Mouse (Mus musculus): Measurements from ENCODE around the gene Nepro.

The Nepro gene

DNA sequence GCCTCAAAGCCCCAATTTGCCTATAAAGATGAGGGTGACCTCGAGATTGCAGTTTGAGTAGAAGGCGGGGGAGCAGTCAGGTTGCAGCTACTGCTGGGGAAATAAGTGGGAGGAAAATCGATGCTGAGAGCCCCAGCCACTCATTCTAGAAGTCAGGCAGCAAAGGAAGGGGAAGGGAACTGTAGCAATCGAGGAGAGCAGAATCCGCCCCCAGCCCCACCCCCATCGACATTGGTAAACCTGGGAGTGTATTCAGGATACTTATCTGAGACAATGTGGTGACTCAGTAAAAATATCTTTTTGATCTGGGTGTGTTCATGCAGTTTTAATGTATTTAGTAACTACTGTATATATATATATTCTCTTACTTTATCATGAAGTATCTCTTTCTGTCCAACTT, 48.5 kb downstream of the Nepro start:
- no peak for DNase-seq

DNA sequence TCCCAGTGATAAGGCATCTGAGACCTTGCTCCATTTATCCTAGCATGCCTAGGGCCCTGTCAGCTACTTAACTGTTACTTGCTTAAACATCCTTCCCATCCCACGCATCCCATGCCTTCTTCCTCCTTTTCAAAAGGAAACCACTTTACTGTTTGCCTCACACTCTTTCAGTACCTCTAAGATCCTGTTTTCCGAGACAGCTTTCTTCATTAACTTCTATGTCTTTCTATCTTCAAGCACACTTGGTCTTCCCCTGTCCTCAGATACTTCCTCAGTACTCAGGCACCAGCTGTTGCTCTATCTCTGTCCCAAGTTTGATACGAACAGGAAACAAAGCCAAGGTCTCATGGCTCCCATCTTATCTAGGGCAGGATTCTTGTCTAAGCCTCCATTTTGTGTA, 49.6 kb downstream of the Nepro start:
- DNase-seq = no peak

DNA sequence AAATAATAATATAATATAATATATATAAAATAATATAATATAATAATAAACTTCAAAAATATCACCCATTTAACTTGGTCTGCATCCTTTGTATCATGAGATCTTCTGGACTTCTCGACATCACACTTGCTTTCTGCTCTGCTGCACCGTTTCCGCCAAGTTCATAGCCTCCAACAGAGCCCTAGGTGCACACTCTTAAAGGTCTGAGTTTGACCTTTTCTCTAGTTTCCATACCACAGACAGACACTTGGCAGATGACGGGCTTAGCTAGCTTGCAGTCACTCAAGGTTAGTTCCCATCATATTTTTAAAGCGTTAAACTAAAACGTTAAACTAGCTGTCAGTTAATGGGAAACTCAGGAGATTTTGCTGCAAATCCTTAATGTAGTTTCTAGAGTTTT, 50.1 kb downstream of the Nepro start:
- no peak for DNase-seq

DNA sequence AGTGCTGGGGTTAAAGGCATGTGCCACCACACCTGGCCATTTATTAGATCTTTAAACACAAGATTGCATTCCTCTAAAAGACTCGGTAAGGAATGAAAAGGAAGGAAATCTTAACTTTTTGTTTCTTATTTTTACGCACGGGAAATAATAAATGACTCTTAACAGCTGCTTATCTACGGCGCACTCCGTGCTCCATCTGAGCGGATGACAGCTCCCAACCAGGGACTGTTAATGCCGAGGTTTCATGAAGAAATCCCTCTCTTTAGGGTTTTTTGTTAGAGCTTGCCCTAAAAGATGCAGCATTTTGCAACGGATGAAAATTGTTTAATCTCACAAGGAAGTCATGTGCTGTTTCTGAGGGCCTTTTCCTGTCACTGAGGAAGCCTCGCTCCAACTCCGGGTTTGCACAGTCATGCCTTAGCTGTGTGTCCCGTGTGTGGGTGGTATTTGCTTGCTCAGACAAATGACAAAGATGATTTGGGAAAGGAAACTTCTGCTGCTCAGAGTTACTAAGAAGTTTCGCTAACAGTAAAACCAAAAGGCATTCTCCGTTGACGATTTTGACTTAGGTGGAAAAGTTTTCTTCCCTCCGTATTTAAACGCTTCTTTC, 54.5 kb downstream of the Nepro start:
- no peak for DNase-seq

DNA sequence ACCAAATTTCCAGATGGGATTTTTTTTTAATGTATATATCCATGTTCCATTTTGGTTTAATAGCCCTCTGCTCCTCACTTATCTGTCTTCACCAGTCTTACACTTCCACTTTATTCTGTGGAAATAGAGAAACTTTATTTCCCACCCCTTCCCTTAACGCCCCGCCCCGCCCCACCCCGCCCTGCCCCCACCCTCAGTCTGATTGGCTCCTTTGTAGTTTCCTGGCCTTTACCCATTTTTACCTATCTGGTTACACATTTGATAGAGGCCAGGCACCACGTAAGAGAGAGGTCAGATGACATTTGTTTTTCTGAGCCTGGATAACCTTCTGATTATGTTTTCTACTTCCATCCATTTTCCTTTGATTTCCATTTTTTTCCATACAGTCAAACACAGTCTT, 55.4 kb downstream of the Nepro start:
- no peak for DNase-seq

DNA sequence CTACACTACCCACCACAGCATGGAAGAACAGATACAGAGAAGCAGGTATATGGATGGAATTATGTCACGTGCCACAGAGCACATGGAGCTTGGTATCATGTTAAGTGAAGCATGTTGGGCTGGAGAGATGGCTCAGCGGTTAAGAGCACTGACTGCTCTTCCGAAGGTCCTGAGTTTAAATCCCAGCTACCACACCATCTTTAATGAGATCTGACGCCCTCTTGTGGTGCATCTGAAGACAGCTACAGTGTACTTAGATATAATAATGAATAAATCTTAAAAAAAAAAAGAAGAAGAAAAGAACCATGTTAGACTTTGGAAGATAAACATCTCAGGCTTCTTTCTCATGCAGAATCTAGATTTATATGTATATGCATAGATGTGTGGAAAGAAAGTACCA, 56.6 kb downstream of the Nepro start:
- DNase-seq = no peak
